Mouse (Mus musculus) cerebellum, adult 9-11 months (tissue): ENCODE results near the gene Pla2g5.

Experiments used
- DNase-seq: peaks from one replicate; pipeline ENCODE4 v3.0.0; 2022

The Pla2g5 gene

DNA sequence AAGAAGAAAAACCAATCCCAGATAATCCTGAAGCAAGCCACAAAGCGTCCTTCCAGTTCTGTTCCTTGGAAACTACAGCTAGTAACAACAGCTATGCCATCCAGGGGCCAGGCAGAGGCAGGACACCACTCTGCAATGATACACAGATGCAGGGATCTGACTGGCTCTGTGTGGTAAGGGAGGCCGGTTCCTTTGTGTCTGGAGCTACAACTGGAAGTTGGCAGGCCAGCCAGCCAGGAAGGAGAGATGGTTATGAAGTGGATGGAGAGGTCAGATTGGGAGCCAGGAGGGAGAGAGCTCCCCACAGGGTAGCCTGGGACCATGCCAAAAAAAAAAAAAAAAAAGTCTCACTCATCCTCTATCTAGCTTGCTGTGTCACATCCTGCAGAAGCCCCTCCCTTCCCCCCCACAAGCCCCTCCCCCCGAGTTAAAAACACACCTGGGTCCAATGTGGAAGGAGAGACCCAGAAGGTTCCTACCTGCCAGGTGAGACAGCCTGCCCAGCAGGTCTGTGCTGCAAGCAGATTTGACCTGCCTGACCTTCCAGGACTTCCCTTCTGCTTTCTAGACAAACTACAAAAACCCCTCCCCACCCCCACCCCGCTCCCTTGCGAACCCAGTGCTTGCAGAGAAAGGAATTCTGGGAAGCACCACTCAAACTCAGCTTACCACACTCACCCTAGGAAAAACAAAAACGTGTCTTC lies 66.6 kb downstream of the Pla2g5 start:
- no peak for DNase-seq

- DNase-seq, result no peak
Measured at GRCm38 (mm10) chr4:138794344-138794743, 68.9 kb downstream of the Pla2g5 start.

- DNase-seq, result peak; percentile 5
Measured at GRCm38 (mm10) chr4:138793276-138793675, 70.0 kb downstream of the Pla2g5 start.

DNA sequence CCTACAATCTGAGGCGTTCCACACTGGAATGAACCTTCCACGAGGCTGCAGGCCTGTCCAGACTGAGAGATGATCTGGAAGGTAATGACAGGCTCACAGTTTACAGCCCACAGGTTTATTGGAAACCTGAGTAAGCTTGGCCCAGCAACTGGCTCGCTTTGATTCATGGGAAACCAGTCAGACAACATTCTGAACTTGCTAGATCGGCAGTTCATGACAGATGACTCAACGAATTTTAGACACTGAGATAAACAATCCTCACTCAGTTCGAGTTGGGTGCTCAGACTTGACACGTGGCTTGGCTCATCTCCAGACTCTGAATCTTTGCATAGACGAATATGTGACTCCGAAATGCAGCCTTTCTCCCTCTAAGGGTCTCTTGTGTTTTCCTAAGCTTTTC lies 70.7 kb downstream of the Pla2g5 start:
- DNase-seq, result no peak

- DNase-seq, result no peak
Measured at GRCm38 (mm10) chr4:138791452-138791851, 71.8 kb downstream of the Pla2g5 start.

GRCm38 (mm10) chr4:138788381-138788780 lies 74.9 kb downstream of the Pla2g5 start:
- DNase-seq, result no peak

DNA sequence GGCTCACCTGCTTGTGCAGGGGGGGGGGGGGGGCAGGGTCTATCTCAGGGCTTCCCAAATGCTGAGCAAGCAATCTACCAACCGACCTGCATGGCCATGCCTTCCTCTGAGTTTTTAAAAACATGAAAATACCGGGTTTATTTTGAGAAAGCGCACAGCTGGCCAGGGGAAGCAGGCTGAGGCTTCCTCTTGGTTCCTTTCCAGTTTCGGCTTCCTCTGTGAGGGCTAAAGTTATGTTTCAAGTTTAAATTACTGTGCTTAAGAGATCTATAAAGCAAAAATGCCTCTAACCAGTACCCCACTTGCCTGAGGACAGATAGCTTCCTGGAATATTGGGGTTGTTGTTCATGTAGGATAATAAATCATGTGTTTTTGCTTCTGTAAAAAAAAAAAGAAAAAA lies 77.1 kb downstream of the Pla2g5 start:
- DNase-seq, result no peak

- DNase-seq, result no peak
Measured at GRCm38 (mm10) chr4:138785721-138786120, 77.6 kb downstream of the Pla2g5 start.

- DNase-seq, result no peak
Measured at GRCm38 (mm10) chr4:138782098-138782497, 81.2 kb downstream of the Pla2g5 start.

- DNase-seq, result no peak
Measured at GRCm38 (mm10) chr4:138780300-138780699, 83.0 kb downstream of the Pla2g5 start.

- DNase-seq, result no peak
Measured at GRCm38 (mm10) chr4:138777417-138778407, 85.6 kb downstream of the Pla2g5 start.

DNA sequence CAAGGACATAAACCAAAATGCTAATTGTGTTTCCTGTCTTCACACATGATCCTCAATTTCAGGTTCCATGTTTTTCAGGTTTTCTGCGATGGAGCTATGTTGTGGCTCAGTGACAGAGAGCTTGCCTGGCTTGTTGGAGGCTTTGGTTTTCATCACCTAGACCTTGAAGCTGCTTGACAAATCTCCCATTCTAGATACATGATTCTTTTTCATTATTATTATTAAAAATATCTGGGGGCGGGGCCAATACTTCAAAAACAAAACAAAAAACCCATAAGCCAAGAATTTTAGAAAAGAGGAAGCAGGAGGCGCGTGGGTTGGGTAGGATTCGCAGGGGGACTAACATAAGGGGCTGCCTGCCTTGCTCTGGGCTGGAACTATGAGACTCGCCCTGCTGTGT lies 87.8 kb downstream of the Pla2g5 start, which contains the start of gene Pla2g2d:
Gene Pla2g2d, plus strand, starts transcription at position 301 of the 400 bp plus-strand sequence.
- DNase-seq, result no peak

DNA sequence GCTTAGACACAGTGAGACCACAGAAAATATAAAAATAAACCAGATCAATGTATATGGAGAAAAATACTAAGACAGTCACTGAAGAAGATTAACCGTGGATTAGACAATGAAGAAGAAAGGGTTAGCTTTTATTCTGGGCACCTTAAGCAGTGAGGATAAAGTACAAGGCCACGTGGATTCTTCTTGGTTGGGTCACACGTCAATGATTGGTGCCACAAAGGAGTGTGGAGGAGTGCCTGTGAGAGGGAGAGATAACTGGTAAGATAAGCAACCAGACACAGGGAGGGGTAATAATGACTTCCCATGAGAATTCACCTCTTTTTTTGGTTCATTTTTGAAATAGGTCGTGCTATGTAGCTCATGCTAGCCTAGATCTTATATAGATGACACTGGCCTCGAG lies 90.9 kb downstream of the Pla2g5 start:
- no peak for DNase-seq

DNA sequence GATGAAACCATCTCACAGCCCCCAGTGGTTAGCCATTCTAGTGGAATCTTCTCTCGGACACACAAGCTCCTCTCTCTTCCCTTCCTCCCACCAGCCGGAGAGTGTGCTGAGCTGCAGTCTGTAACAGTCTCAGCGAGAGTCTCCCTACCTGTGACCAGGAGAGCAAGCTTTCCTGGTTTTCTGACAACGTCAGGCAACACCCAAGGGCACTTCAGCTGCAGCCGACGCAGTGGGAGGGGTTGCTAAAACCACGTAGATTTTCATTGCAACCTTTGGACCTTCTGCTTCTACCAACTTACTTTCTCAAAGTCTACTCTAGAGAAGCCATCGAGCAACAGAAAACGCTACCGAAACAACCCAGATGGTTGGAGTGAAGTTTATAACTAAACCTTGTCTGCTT lies 91.3 kb downstream of the Pla2g5 start:
- no peak for DNase-seq

- DNase-seq, result no peak
Measured at GRCm38 (mm10) chr4:138762266-138762665, 101.0 kb downstream of the Pla2g5 start.

GRCm38 (mm10) chr4:138757416-138757815 lies 105.9 kb downstream of the Pla2g5 start, which contains the start of gene Pla2g2f:
Gene Pla2g2f (minus strand): TSS chr4:138757626.
- DNase-seq, result no peak

GRCm38 (mm10) chr4:138755983-138756382 lies 107.3 kb downstream of the Pla2g5 start:
- DNase-seq, result no peak

DNA sequence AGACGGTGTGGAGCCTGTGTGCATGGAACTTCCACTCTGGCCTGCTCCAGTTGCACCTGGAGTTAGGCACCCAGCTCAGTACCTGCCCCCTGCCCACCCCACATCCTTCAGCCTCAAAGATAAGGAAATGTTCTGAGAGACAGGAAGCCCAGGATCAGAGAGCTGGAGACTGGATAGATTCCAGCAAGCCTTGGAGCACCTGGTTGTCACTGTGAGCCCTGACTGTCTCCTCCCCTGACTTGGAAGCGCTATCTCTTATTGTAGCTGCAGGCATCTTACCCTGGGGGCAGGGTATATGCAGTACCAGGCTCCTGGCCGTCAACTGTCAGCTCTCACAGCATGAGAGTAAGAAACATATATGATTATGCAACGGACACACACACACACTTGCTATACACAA lies 107.8 kb downstream of the Pla2g5 start:
- DNase-seq, result no peak

DNA sequence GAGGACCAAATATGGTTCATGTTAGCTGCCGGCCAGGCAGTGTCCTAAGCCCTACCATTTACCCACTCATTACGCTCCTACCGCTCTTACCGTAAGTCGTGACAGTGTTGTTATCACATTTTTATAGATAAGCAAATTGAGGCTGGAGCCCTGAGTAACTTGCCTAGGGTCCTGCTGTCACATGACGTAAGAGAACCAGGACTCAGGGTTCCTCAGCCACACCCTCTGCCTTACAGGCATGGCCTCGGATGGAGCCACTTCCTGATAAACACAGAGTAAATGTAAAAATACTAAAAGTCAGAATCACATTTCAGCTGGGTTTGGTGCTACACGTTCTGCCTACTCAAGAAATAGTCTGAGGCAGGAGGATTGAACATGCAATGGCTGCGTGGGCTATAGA lies 108.8 kb downstream of the Pla2g5 start:
- no peak for DNase-seq

- DNase-seq, result no peak
Measured at GRCm38 (mm10) chr4:138753608-138754007, 109.7 kb downstream of the Pla2g5 start.

DNA sequence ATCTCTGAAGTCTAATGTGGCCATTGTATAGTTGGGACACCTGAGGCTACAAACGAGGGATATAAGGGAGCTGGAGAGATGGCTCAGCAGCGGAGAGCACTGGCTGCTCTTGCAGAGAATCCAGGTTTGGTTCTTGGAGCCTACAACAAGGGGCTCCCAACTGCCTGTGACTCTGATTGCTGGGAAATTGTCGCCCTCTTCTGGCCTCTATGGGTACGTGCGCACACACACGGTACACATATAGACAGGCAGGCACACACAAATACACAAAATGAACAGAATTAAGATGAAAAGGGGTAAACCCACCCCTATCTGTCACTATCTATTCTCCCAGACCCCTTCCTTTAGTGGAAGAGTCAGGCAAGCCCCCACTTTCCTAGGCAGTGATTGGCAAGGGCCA lies 110.7 kb downstream of the Pla2g5 start:
- DNase-seq, result no peak
